In genomic region chr13:55848604-55849190, GRCm38 (mm10) we compare ENCODE assay signal across 16 mouse cellular contexts. TPM values are rescaled to one million over a fixed set of nuclear protein-coding genes. Genes with fewer than 3 reads are reported as not detected.
DNase-seq lines count a peak whose midpoint lies in the region; ATAC-seq and TF ChIP-seq lines count a peak whose summit lies in the region.
"Had no signal": no experiment of that assay in that cellular context is flagged by ENCODE, and none has a peak within 500 bp of the region (broad histone marks: within the 10 kb centered on the region; RNA-seq: fewer than 3 reads in every experiment).

No protein-coding gene starts in this region.

- peak overlapping the region; percentile 26; the same call in 1 of the 2 replicates for H3K4me2 ChIP-seq in lung, embryonic 14.5 days
- H3K4me2 ChIP-seq in intestine, embryonic 16.5 days (ENCODE audit: low read depth, low read length), result 0 out of 2 replicates have a peak overlapping the region, but pooled peaks have one; percentile 7
- H3K4me2 ChIP-seq in liver, embryonic 16.5 days (ENCODE audit: low read depth, low read length), result peak overlapping the region; percentile 18; the same call in 1 of the 2 replicates
- peak overlapping the region; percentile 43 for H3K4me2 ChIP-seq in stomach, embryonic 16.5 days (ENCODE audit: low read depth, low read length)
- H3K4me2 ChIP-seq in forebrain, embryonic 11.5 days (ENCODE audit: low read depth, low read length, severe bottlenecking), result no peak overlapping the region
- no peak overlapping the region for H3K4me2 ChIP-seq in forebrain, embryonic 12.5 days
- H3K4me2 ChIP-seq: forebrain, embryonic 15.5 days; midbrain, embryonic 13.5 days had no signal

- peaks cover 12% of the 10 kb centered on the region; the same call in 1 of the 2 replicates for H3K27me3 ChIP-seq in lung, embryonic 14.5 days (ENCODE audit: insufficient read depth, low read length)
- H3K27me3 ChIP-seq in intestine, embryonic 16.5 days (replicated peaks; ENCODE audit: control insufficient read depth, insufficient read depth, low read length), result peaks cover 13% of the 10 kb centered on the region; the same call in 1 of the 2 replicates
- H3K27me3 ChIP-seq in liver, embryonic 16.5 days (ENCODE audit: control insufficient read depth, insufficient read depth, low read depth, low read length), result peaks cover 19% of the 10 kb centered on the region
- H3K27me3 ChIP-seq in stomach, embryonic 16.5 days (ENCODE audit: control insufficient read depth, insufficient read depth, low read length), result no peaks in the 10 kb centered on the region
- H3K27me3 ChIP-seq in forebrain, embryonic 11.5 days (ENCODE audit: control insufficient read depth, insufficient read depth, low read length), result no peaks in the 10 kb centered on the region
- H3K27me3 ChIP-seq in forebrain, embryonic 12.5 days, result peaks cover 29% of the 10 kb centered on the region

- no peak for TF ChIP-seq CTCF in lung, embryonic 14.5 days (IDR thresholded peaks at IDR 0.05; ENCODE audit: low read depth)

- H3K4me3 ChIP-seq in lung, embryonic 14.5 days (ENCODE audit: low read depth, low read length), result no peak overlapping the region
- no peak overlapping the region for H3K4me3 ChIP-seq in intestine, embryonic 16.5 days (ENCODE audit: low read length)
- H3K4me3 ChIP-seq in liver, embryonic 16.5 days (ENCODE audit: low read depth, low read length), result no peak overlapping the region
- H3K4me3 ChIP-seq in stomach, embryonic 16.5 days (replicated peaks; ENCODE audit: low read length), result no peak overlapping the region; the same call in 1 of the 2 replicates
- H3K4me3 ChIP-seq in forebrain, embryonic 11.5 days (ENCODE audit: low read depth, low read length), result no peak overlapping the region
- no peak overlapping the region for H3K4me3 ChIP-seq in forebrain, embryonic 12.5 days (replicated peaks)
- H3K4me3 ChIP-seq: forebrain, embryonic 15.5 days; limb, embryonic 12.5 days; midbrain, embryonic 13.5 days had no signal

- H3K9ac ChIP-seq in lung, embryonic 14.5 days, result no peak overlapping the region
- peak overlapping the region; percentile 11; the same call in 1 of the 2 replicates for H3K9ac ChIP-seq in intestine, embryonic 16.5 days (ENCODE audit: low read depth, low read length)
- H3K9ac ChIP-seq in liver, embryonic 16.5 days (ENCODE audit: low read depth, low read length), result no peak overlapping the region
- peak overlapping the region; percentile 55 for H3K9ac ChIP-seq in stomach, embryonic 16.5 days (ENCODE audit: low read length)
- H3K9ac ChIP-seq in forebrain, embryonic 11.5 days (ENCODE audit: low read length), result no peak overlapping the region
- no peak overlapping the region for H3K9ac ChIP-seq in forebrain, embryonic 12.5 days
- H3K9ac ChIP-seq: forebrain, embryonic 15.5 days; limb, embryonic 12.5 days; midbrain, embryonic 13.5 days had no signal

- H3K27ac ChIP-seq in lung, embryonic 14.5 days (ENCODE audit: low read depth), result peak overlapping the region; percentile 12; the same call in 1 of the 2 replicates
- 0 out of 2 replicates have a peak overlapping the region, but pooled peaks have one; percentile 1 for H3K27ac ChIP-seq in intestine, embryonic 16.5 days (ENCODE audit: low read length)
- no peak overlapping the region for H3K27ac ChIP-seq in liver, embryonic 16.5 days (ENCODE audit: low read length)
- peak overlapping the region; percentile 74 for H3K27ac ChIP-seq in stomach, embryonic 16.5 days (ENCODE audit: low read length)
- H3K27ac ChIP-seq in forebrain, embryonic 11.5 days (ENCODE audit: low read depth, low read length), result no peak overlapping the region
- no peak overlapping the region for H3K27ac ChIP-seq in forebrain, embryonic 12.5 days
- H3K27ac ChIP-seq: forebrain, embryonic 15.5 days; hindbrain, postnatal 0 days; limb, embryonic 12.5 days; midbrain, embryonic 13.5 days had no signal

- peaks cover 8% of the 10 kb centered on the region for H3K4me1 ChIP-seq in lung, embryonic 14.5 days (ENCODE audit: insufficient read depth)
- peaks cover 27% of the 10 kb centered on the region for H3K4me1 ChIP-seq in intestine, embryonic 16.5 days (ENCODE audit: control insufficient read depth, insufficient read depth, low read length)
- H3K4me1 ChIP-seq in liver, embryonic 16.5 days (ENCODE audit: control insufficient read depth, low read depth, low read length), result no peaks in the 10 kb centered on the region
- H3K4me1 ChIP-seq in stomach, embryonic 16.5 days (ENCODE audit: control insufficient read depth, insufficient read depth, low read length), result peaks cover 32% of the 10 kb centered on the region
- H3K4me1 ChIP-seq in forebrain, embryonic 11.5 days (replicated peaks; ENCODE audit: control insufficient read depth, insufficient read depth, low read length), result no peaks in the 10 kb centered on the region
- peaks cover 4% of the 10 kb centered on the region; the same call in 1 of the 2 replicates for H3K4me1 ChIP-seq in forebrain, embryonic 12.5 days
- H3K4me1 ChIP-seq: forebrain, embryonic 15.5 days had no signal

- no peaks in the 10 kb centered on the region for H3K9me3 ChIP-seq in lung, embryonic 14.5 days (ENCODE audit: low read depth, low read length)
- peaks cover 3% of the 10 kb centered on the region for H3K9me3 ChIP-seq in intestine, embryonic 16.5 days (ENCODE audit: control insufficient read depth, low read length)
- H3K9me3 ChIP-seq in liver, embryonic 16.5 days (replicated peaks; ENCODE audit: control insufficient read depth, low read length), result peaks cover 2% of the 10 kb centered on the region; the same call in 1 of the 2 replicates
- H3K9me3 ChIP-seq in stomach, embryonic 16.5 days (replicated peaks; ENCODE audit: control insufficient read depth, low read length), result peaks cover 3% of the 10 kb centered on the region; the same call in 1 of the 2 replicates
- H3K9me3 ChIP-seq in forebrain, embryonic 11.5 days (ENCODE audit: control insufficient read depth, low read length), result peaks cover 3% of the 10 kb centered on the region; the same call in 1 of the 2 replicates
- H3K9me3 ChIP-seq in forebrain, embryonic 12.5 days, result 0 out of 2 replicates have a peak, but pooled peaks cover 3% of the 10 kb centered on the region
- H3K9me3 ChIP-seq: forebrain, embryonic 15.5 days; midbrain, embryonic 13.5 days had no signal

- ATAC-seq in lung, embryonic 14.5 days (ENCODE audit: insufficient read depth), result peak; percentile 71; the same call in 1 of the 2 replicates
- ATAC-seq in intestine, embryonic 16.5 days, result peak; percentile 82
- ATAC-seq in liver, embryonic 16.5 days (ENCODE audit: low read depth), result no peak
- ATAC-seq in stomach, embryonic 16.5 days (ENCODE audit: insufficient read depth, low FRiP score), result peak; percentile 48; the same call in 1 of the 2 replicates
- no peak for ATAC-seq in forebrain, embryonic 11.5 days (replicated peaks; ENCODE audit: low FRiP score)
- no peak for ATAC-seq in forebrain, embryonic 12.5 days (ENCODE audit: low FRiP score)
- ATAC-seq: forebrain, embryonic 15.5 days; hindbrain, postnatal 0 days; midbrain, embryonic 13.5 days had no signal

- no peaks in the 10 kb centered on the region for H3K36me3 ChIP-seq in lung, embryonic 14.5 days (ENCODE audit: insufficient read depth)
- no peaks in the 10 kb centered on the region for H3K36me3 ChIP-seq in intestine, embryonic 16.5 days (ENCODE audit: control insufficient read depth, insufficient read depth, low read length)
- no peaks in the 10 kb centered on the region for H3K36me3 ChIP-seq in liver, embryonic 16.5 days (ENCODE audit: control insufficient read depth, insufficient read depth)
- no peaks in the 10 kb centered on the region for H3K36me3 ChIP-seq in stomach, embryonic 16.5 days (ENCODE audit: control insufficient read depth, insufficient read depth, low read length)
- H3K36me3 ChIP-seq in forebrain, embryonic 11.5 days (ENCODE audit: control insufficient read depth, insufficient read depth, low read length), result no peaks in the 10 kb centered on the region
- no peaks in the 10 kb centered on the region for H3K36me3 ChIP-seq in forebrain, embryonic 12.5 days (replicated peaks)
- H3K36me3 ChIP-seq: forebrain, embryonic 15.5 days; limb, embryonic 12.5 days; midbrain, embryonic 13.5 days had no signal

- WGBS in lung, embryonic 14.5 days, result 12% methylated on average over 13 of the region's 13 CpGs
- 17% methylated on average over 13 of the region's 13 CpGs for WGBS in intestine, embryonic 16.5 days
- WGBS in liver, embryonic 16.5 days (ENCODE audit: insufficient replicate concordance), result 25% methylated on average over 13 of the region's 13 CpGs
- 20% methylated on average over 13 of the region's 13 CpGs for WGBS in stomach, embryonic 16.5 days
- WGBS in forebrain, embryonic 11.5 days, result 63% methylated on average over 13 of the region's 13 CpGs
- 65% methylated on average over 13 of the region's 13 CpGs for WGBS in forebrain, embryonic 12.5 days

- DNase-seq in lung, embryonic 14.5 days, result peak; percentile 71
- no peak for DNase-seq in lung, postnatal 4 days
- no peak for DNase-seq in forebrain, embryonic 11.5 days (ENCODE audit: low spot score)
- DNase-seq: cerebellum, postnatal 14 days; heart, postnatal 14 days; lung, postnatal 36 days; retina, postnatal 1 day had no signal

RNA-seq across cellular contexts. Expression of gene Pitx1, which starts 12.7 kb away (rescaled TPM):
- polyA plus RNA-seq in lung, embryonic 14.5 days (2014; fragmentation: Nextera tagmentation; extraction: Ambion mirVana), result 0.28 TPM in 1 of 2 replicates, not detected in the other
- polyA plus RNA-seq in intestine, embryonic 16.5 days (2015; fragmentation: Nextera tagmentation; extraction: Ambion mirVana), result 9.0 and 9.1 TPM in 2 replicates
- polyA plus RNA-seq in liver, embryonic 16.5 days (2015; fragmentation: Nextera tagmentation; extraction: Ambion mirVana), result 0.07 TPM in 1 of 2 replicates, not detected in the other
- polyA plus RNA-seq in stomach, embryonic 16.5 days (2015; fragmentation: Nextera tagmentation; extraction: Ambion mirVana), result 106 and 110 TPM in 2 replicates
- 0.76 and 0.99 TPM in 2 replicates for polyA plus RNA-seq in forebrain, embryonic 11.5 days (2014; fragmentation: Nextera tagmentation; extraction: Ambion mirVana)
- polyA plus RNA-seq in forebrain, embryonic 12.5 days (2016; fragmentation: Nextera tagmentation; extraction: Ambion mirVana), result 1.7 and 2.8 TPM in 2 replicates
- polyA plus RNA-seq: C2C12; forebrain, embryonic 15.5 days; hindbrain, postnatal 0 days had no signal

Comparison
In these comparisons a context has a peak if more than half of its experiments do, and no peak if none do; other contexts are left out.
1. ATAC-seq: peak in lung, embryonic 14.5 days (single experiment), intestine, embryonic 16.5 days (single experiment) and stomach, embryonic 16.5 days (single experiment); none in liver, embryonic 16.5 days (single experiment), forebrain, embryonic 11.5 days (single experiment) and forebrain, embryonic 12.5 days (single experiment).
2. H3K27ac ChIP-seq: peak in lung, embryonic 14.5 days (single experiment), intestine, embryonic 16.5 days (single experiment) and stomach, embryonic 16.5 days (single experiment); none in liver, embryonic 16.5 days (single experiment), forebrain, embryonic 11.5 days (single experiment) and forebrain, embryonic 12.5 days (single experiment).
3. H3K4me2 ChIP-seq: peak in lung, embryonic 14.5 days (single experiment), intestine, embryonic 16.5 days (single experiment), liver, embryonic 16.5 days (single experiment) and stomach, embryonic 16.5 days (single experiment); none in forebrain, embryonic 11.5 days (single experiment) and forebrain, embryonic 12.5 days (single experiment).
4. H3K9ac ChIP-seq: peak in intestine, embryonic 16.5 days (single experiment) and stomach, embryonic 16.5 days (single experiment); none in lung, embryonic 14.5 days (single experiment), liver, embryonic 16.5 days (single experiment), forebrain, embryonic 11.5 days (single experiment) and forebrain, embryonic 12.5 days (single experiment).
5. RNA of gene Pitx1, which starts 12.7 kb away (polyA plus RNA-seq): 106 to 110 TPM in stomach, embryonic 16.5 days; 9.0 to 9.1 TPM in intestine, embryonic 16.5 days, 1.7 to 2.8 TPM in forebrain, embryonic 12.5 days, 0.76 to 0.99 TPM in forebrain, embryonic 11.5 days, 0.28 TPM in lung, embryonic 14.5 days and 0.07 TPM in liver, embryonic 16.5 days; every median in the first group is over 10 times any median in the second.